Mouse (Mus musculus) MEL (cell line): ENCODE data around the gene Znhit1. TPM values are rescaled to one million over a fixed set of nuclear protein-coding genes. Genes with fewer than 3 reads are reported as not detected.

Experiments used
- DNase-seq: peaks from one replicate; pipeline ENCODE4 v3.0.0; 2011; ENCODE audit warnings: low read depth, low spot score
- H3K27ac ChIP-seq: 2 replicates; pipeline ENCODE4 v1.5.1; 2012; ENCODE audit warnings: low read depth, mild to moderate bottlenecking, control low read depth, low read length, moderate library complexity; ENCODE audit not compliant: control insufficient read depth
- H3K27me3 ChIP-seq, 2 experiments: fragments of 150-350 bp in 1 of 2; sonication (generic) in 1 of 2; 2 replicates each; pipeline ENCODE4 v1.6.1; 2012; ENCODE audit warnings: low read length in 2 of 2, mild to moderate bottlenecking in 2 of 2, improper control_type of control experiment in 1 of 2, moderate library complexity in 1 of 2; ENCODE audit not compliant: insufficient read depth in 2 of 2, control insufficient read depth in 1 of 2
- H3K36me3 ChIP-seq, 2 experiments: 2 replicates each; pipeline ENCODE4 v1.6.1; 2012 to 2014; ENCODE audit warnings: low read length in 2 of 2, improper control_type of control experiment in 1 of 2, inconsistent platforms in 1 of 2, mild to moderate bottlenecking in 1 of 2; ENCODE audit not compliant: insufficient read depth in 2 of 2, control insufficient read depth in 1 of 2
- H3K4me1 ChIP-seq, 2 experiments: fragments of 150-350 bp in 1 of 2; sonication (generic) in 1 of 2; 2 replicates each; pipeline ENCODE4 v1.6.1; 2012; ENCODE audit warnings: low read length in 2 of 2, improper control_type of control experiment in 1 of 2, mild to moderate bottlenecking in 1 of 2; ENCODE audit not compliant: insufficient read depth in 2 of 2, control insufficient read depth in 1 of 2
- H3K4me3 ChIP-seq, 2 experiments: fragments of 150-350 bp in 1 of 2; sonication (generic) in 1 of 2; 2 replicates each; pipeline ENCODE4 v1.5.1; 2012; ENCODE audit warnings: low read depth in 2 of 2, low read length in 2 of 2, mild to moderate bottlenecking in 2 of 2, moderate library complexity in 2 of 2, control low read depth in 1 of 2, improper control_type of control experiment in 1 of 2; ENCODE audit not compliant: control insufficient read depth in 1 of 2, insufficient read depth in 1 of 2
- H3K79me2 ChIP-seq: 2 replicates; pipeline ENCODE4 v1.6.1; 2012; ENCODE audit warnings: mild to moderate bottlenecking, low read length, moderate library complexity; ENCODE audit not compliant: control insufficient read depth, poor library complexity, insufficient read depth
- H3K9ac ChIP-seq: 2 replicates; pipeline ENCODE4 v1.6.1; 2012; ENCODE audit warnings: low read depth, mild to moderate bottlenecking, control low read depth, low read length, moderate library complexity; ENCODE audit not compliant: control insufficient read depth, poor library complexity, severe bottlenecking
- H3K9me3 ChIP-seq: fragments of 150-350 bp; sonication (generic); replicated peaks from 2 replicates; pipeline ENCODE4 v1.6.1; 2012; ENCODE audit warnings: mild to moderate bottlenecking, low read length, improper control_type of control experiment, moderate library complexity; ENCODE audit not compliant: insufficient read depth
- BHLHE40 ChIP-seq: IDR thresholded peaks from 2 replicates; pipeline ENCODE4 v1.6.1; 2012; ENCODE audit warnings: low read depth, mild to moderate bottlenecking, inconsistent platforms, low read length, improper control_type of control experiment, borderline replicate concordance
- CHD1 ChIP-seq: IDR thresholded peaks from 2 replicates; pipeline ENCODE4 v1.6.1; 2012; ENCODE audit warnings: low read depth, mild to moderate bottlenecking, inconsistent platforms, low read length, improper control_type of control experiment
- CHD2 ChIP-seq: IDR thresholded peaks from 2 replicates; pipeline ENCODE4 v1.6.1; 2011; ENCODE audit warnings: low read length, improper control_type of control experiment
- CTCF ChIP-seq, 3 experiments: IDR thresholded peaks in 2 of 3; conservative IDR thresholded peaks in 1 of 3; 2 replicates each; pipeline ENCODE4 v1.5.1; 2011 to 2012; ENCODE audit warnings: low read length in 3 of 3, low read depth in 2 of 3, mild to moderate bottlenecking in 2 of 3, improper control_type of control experiment in 1 of 3, inconsistent platforms in 1 of 3, mixed read lengths in 1 of 3, moderate library complexity in 1 of 3; ENCODE audit not compliant: control insufficient read depth in 1 of 3, insufficient read depth in 1 of 3, poor library complexity in 1 of 3, severe bottlenecking in 1 of 3
- E2F4 ChIP-seq: IDR thresholded peaks from 2 replicates; pipeline ENCODE4 v1.6.1; 2011; ENCODE audit warnings: low read depth, low read length, improper control_type of control experiment, borderline replicate concordance
- ELF1 ChIP-seq: IDR thresholded peaks from 2 replicates; pipeline ENCODE4 v1.6.1; 2014; ENCODE audit warnings: low read depth, mild to moderate bottlenecking, inconsistent platforms, low read length, improper control_type of control experiment, moderate library complexity
- EP300 ChIP-seq, 2 experiments: IDR thresholded peaks; 2 replicates each; pipeline ENCODE4 v1.6.1; 2011; ENCODE audit warnings: improper control_type of control experiment in 2 of 2, low read length in 2 of 2, low read depth in 1 of 2, mild to moderate bottlenecking in 1 of 2
- ETS1 ChIP-seq: IDR thresholded peaks from 2 replicates; pipeline ENCODE4 v1.6.1; 2012; ENCODE audit warnings: low read depth, mild to moderate bottlenecking, inconsistent platforms, low read length, improper control_type of control experiment, moderate library complexity
- GABPA ChIP-seq: IDR thresholded peaks from 2 replicates; pipeline ENCODE4 v1.6.1; 2012; ENCODE audit warnings: low read depth, mild to moderate bottlenecking, inconsistent platforms, low read length, improper control_type of control experiment, moderate library complexity
- GATA1 ChIP-seq: IDR thresholded peaks from 2 replicates; pipeline ENCODE4 v1.6.1; 2011; ENCODE audit warnings: low read depth, low read length, improper control_type of control experiment
- KAT2A ChIP-seq: conservative IDR thresholded peaks from 2 replicates; pipeline ENCODE4 v1.6.1; 2012; ENCODE audit warnings: low read depth, low read length, improper control_type of control experiment, inconsistent platforms
- MAZ ChIP-seq: IDR thresholded peaks from 2 replicates; pipeline ENCODE4 v1.6.1; 2012; ENCODE audit warnings: low read depth, mild to moderate bottlenecking, inconsistent platforms, low read length, improper control_type of control experiment
- MEF2A ChIP-seq: IDR thresholded peaks from 2 replicates; pipeline ENCODE4 v1.6.1; 2014; ENCODE audit warnings: low read depth, mild to moderate bottlenecking, inconsistent platforms, low read length, improper control_type of control experiment; ENCODE audit not compliant: poor library complexity, insufficient replicate concordance, severe bottlenecking; ENCODE audit errors: extremely low read depth
- MXI1 ChIP-seq: IDR thresholded peaks from 2 replicates; pipeline ENCODE4 v1.6.1; 2011; ENCODE audit warnings: mild to moderate bottlenecking, low read depth, low read length, improper control_type of control experiment
- MYB ChIP-seq: IDR thresholded peaks from 2 replicates; pipeline ENCODE4 v1.6.1; 2011; ENCODE audit warnings: mild to moderate bottlenecking, low read depth, low read length, improper control_type of control experiment
- NELFE ChIP-seq: IDR thresholded peaks from 2 replicates; pipeline ENCODE4 v1.6.1; 2011; ENCODE audit warnings: low read depth, low read length, improper control_type of control experiment
- NRF1 ChIP-seq: IDR thresholded peaks from 2 replicates; pipeline ENCODE4 v1.6.1; 2014; ENCODE audit warnings: low read depth, mild to moderate bottlenecking, inconsistent platforms, low read length, improper control_type of control experiment, moderate library complexity; ENCODE audit not compliant: poor library complexity, insufficient read depth, severe bottlenecking
- POLR2A ChIP-seq, 2 experiments: IDR thresholded peaks; 2 replicates each; pipeline ENCODE4 v1.6.1; 2011 to 2012; ENCODE audit warnings: low read length in 2 of 2, mild to moderate bottlenecking in 2 of 2, control low read depth in 1 of 2, improper control_type of control experiment in 1 of 2, low read depth in 1 of 2, moderate library complexity in 1 of 2; ENCODE audit not compliant: control insufficient read depth in 1 of 2, insufficient read depth in 1 of 2, poor library complexity in 1 of 2
- POLR2AphosphoS2 ChIP-seq: IDR thresholded peaks from 2 replicates; pipeline ENCODE4 v1.6.1; 2011; ENCODE audit warnings: low read length, improper control_type of control experiment
- RAD21 ChIP-seq: IDR thresholded peaks from 2 replicates; pipeline ENCODE4 v1.6.1; 2011; ENCODE audit warnings: mild to moderate bottlenecking, low read depth, low read length, improper control_type of control experiment
- SIN3A ChIP-seq: IDR thresholded peaks from 2 replicates; pipeline ENCODE4 v1.6.1; 2012; ENCODE audit warnings: low read length, improper control_type of control experiment, inconsistent platforms
- SMC3 ChIP-seq: IDR thresholded peaks from 2 replicates; pipeline ENCODE4 v1.6.1; 2011; ENCODE audit warnings: low read depth, low read length, improper control_type of control experiment
- TAL1 ChIP-seq: IDR thresholded peaks from 2 replicates; pipeline ENCODE4 v1.6.1; 2012; ENCODE audit warnings: mild to moderate bottlenecking, inconsistent platforms, low read length, moderate library complexity, mixed read lengths
- USF1 ChIP-seq: IDR thresholded peaks from 2 replicates; pipeline ENCODE4 v1.6.1; 2014; ENCODE audit warnings: low read depth, mild to moderate bottlenecking, inconsistent platforms, low read length, improper control_type of control experiment, moderate library complexity
- USF2 ChIP-seq, 2 experiments: IDR thresholded peaks; 2 replicates each; pipeline ENCODE4 v1.6.1; 2011 to 2012; ENCODE audit warnings: improper control_type of control experiment in 2 of 2, low read length in 2 of 2, borderline replicate concordance in 1 of 2, inconsistent platforms in 1 of 2, low read depth in 1 of 2, mild to moderate bottlenecking in 1 of 2; ENCODE audit not compliant: insufficient read depth in 1 of 2
- ZC3H11A ChIP-seq: IDR thresholded peaks from 2 replicates; pipeline ENCODE4 v1.6.1; 2012; ENCODE audit warnings: low read depth, mild to moderate bottlenecking, inconsistent platforms, low read length, improper control_type of control experiment
- ZMIZ1 ChIP-seq: IDR thresholded peaks from 2 replicates; pipeline ENCODE4 v1.6.1; 2012; ENCODE audit warnings: low read depth, mild to moderate bottlenecking, inconsistent platforms, low read length, improper control_type of control experiment, moderate library complexity
- ZNF384 ChIP-seq: IDR thresholded peaks from 2 replicates; pipeline ENCODE4 v1.6.1; 2012; ENCODE audit warnings: low read depth, mild to moderate bottlenecking, inconsistent platforms, low read length, improper control_type of control experiment
- polyA plus RNA-seq, 2 experiments: library from polyadenylated mRNA; stranded (reverse) in 1 of 2; unstranded in 1 of 2; fragments of >175 nt in 1 of 2; fragments of >200 nt in 1 of 2; gene quantifications; 2 replicates each; pipeline versions ENCODE4 v1.2.1 to v1.2.4; 2012; ENCODE audit warnings: low replicate concordance in 2 of 2, low read depth in 1 of 2; ENCODE audit not compliant: insufficient read length in 2 of 2, insufficient read depth in 1 of 2, missing spikeins in 1 of 2
- total RNA-seq: library from RNA; depleted of rRNA; stranded (reverse); fragments of 300-350 nt; gene quantifications from 2 replicates; pipeline ENCODE4 v1.2.3, GENCODE M21; 2012

Gene Znhit1
- total and polyA plus RNA-seq, 3 experiments: 56.6 to 123 TPM; not detected in 1

DNA sequence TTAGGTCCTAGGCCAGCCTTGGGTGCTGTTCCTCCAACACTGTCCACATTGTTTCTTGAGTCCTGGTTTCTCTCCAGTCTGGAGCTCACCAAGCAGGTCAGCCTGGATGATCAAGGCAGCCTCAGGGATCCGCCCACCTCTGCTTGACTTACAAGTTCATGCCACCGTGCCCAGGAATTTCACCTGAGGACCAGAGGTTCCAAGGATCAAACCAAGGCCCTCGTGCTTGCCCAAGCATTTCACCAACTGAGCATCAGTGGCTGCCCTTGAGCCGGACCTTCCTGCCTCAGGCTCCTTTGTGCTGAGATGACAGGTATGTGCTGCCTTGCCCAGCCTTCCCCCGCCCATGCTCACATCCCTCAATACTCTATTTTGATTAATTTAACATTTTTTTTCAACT, 50.2 kb downstream of the Znhit1 start:
- no peak for TF ChIP-seq USF2 (IDR thresholded peaks at IDR 0.05; ENCODE audit: borderline replicate concordance in 1 of 2, insufficient read depth in 1 of 2, low read depth in 1 of 2, low read length in 2 of 2)
- TF ChIP-seq CTCF (IDR thresholded peaks at IDR 0.05 in 2 of 3, conservative IDR thresholded peaks at IDR 0.05 in 1 of 3; ENCODE audit: control insufficient read depth in 1 of 3, insufficient read depth in 1 of 3, low read depth in 2 of 3, low read length in 3 of 3, poor library complexity in 1 of 3, severe bottlenecking in 1 of 3): no peak
- TF ChIP-seq MEF2A: no peak
- TF ChIP-seq SIN3A: no peak
- TF ChIP-seq MYB: no peak
- TF ChIP-seq BHLHE40: no peak
- no peak for TF ChIP-seq KAT2A
- no peak for TF ChIP-seq ZC3H11A
- no peak for TF ChIP-seq MAZ
- no peak for TF ChIP-seq TAL1
- no peak for TF ChIP-seq NELFE
- no peak for TF ChIP-seq RAD21
- no peak for TF ChIP-seq EP300 (IDR thresholded peaks at IDR 0.05; ENCODE audit: low read depth in 1 of 2, low read length in 2 of 2)
- TF ChIP-seq E2F4: no peak
- TF ChIP-seq ZNF384: no peak
- TF ChIP-seq, all 39 proteins: peak for 0
- Histone ChIP-seq H3K79me2 (no peaks in the 10 kb centered on the region), H3K27me3 (no peaks in the 10 kb centered on the region), H3K4me1 (no peaks in the 10 kb centered on the region), H3K27ac (no peak overlapping the region), H3K4me3 (no peak overlapping the region), H3K9ac (no peak overlapping the region), H3K36me3 (no peaks in the 10 kb centered on the region; a peak in 2 of 4 replicates), H3K9me3 (no peaks in the 10 kb centered on the region)
- DNase-seq: no peak

DNA sequence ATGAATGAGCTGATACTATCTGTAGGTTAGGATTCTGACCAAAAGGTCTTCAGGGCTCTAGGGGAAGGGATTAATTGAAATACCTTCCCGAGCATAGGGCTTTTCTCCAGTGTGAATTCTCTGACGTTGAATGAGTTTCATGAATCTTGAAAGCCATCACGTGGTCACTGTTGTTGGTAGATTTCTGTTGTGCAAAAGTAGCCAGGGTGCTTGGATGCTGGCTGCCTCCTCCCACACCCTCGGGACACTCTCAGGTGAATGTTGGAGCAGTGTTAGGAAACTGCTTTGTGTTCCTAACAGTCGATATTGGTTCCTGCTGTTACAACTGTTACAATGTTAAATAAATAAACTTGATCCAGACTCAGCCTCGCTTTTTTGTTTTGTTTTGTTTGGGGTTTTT, 51.1 kb downstream of the Znhit1 start:
- no peak for TF ChIP-seq ZMIZ1
- TF ChIP-seq GABPA: no peak
- TF ChIP-seq NRF1: no peak
- TF ChIP-seq ETS1: no peak
- TF ChIP-seq SIN3A: no peak
- TF ChIP-seq MXI1: no peak
- no peak for TF ChIP-seq POLR2AphosphoS2
- TF ChIP-seq GATA1: no peak
- TF ChIP-seq MAZ: no peak
- TF ChIP-seq SMC3: no peak
- TF ChIP-seq CHD1: no peak
- no peak for TF ChIP-seq POLR2A (IDR thresholded peaks at IDR 0.05; ENCODE audit: control insufficient read depth in 1 of 2, insufficient read depth in 1 of 2, low read depth in 1 of 2, low read length in 2 of 2, poor library complexity in 1 of 2)
- no peak for TF ChIP-seq USF1
- no peak for TF ChIP-seq CTCF (IDR thresholded peaks at IDR 0.05 in 2 of 3, conservative IDR thresholded peaks at IDR 0.05 in 1 of 3; ENCODE audit: control insufficient read depth in 1 of 3, insufficient read depth in 1 of 3, low read depth in 2 of 3, low read length in 3 of 3, poor library complexity in 1 of 3, severe bottlenecking in 1 of 3)
- TF ChIP-seq MEF2A: no peak
- TF ChIP-seq ELF1: no peak
- no peak for TF ChIP-seq CHD2
- H3K9ac ChIP-seq: no peak overlapping the region

More for the DNA sequence above, 51.1 kb downstream of the Znhit1 start:
- no peaks in the 10 kb centered on the region for H3K4me1 ChIP-seq
- no peaks in the 10 kb centered on the region for H3K27me3 ChIP-seq
- H3K9me3 ChIP-seq: no peaks in the 10 kb centered on the region
- no peaks in the 10 kb centered on the region for H3K79me2 ChIP-seq
- H3K27ac ChIP-seq: no peak overlapping the region
- H3K4me3 ChIP-seq: no peak overlapping the region
- no peak for DNase-seq
- H3K36me3 ChIP-seq: no peaks in the 10 kb centered on the region; a peak in 2 of 4 replicates
